Mouse (Mus musculus) heart, embryonic 13.5 days (tissue): ENCODE measurements around the gene Kcna3. TPM values are rescaled to one million over a fixed set of nuclear protein-coding genes. Genes with fewer than 3 reads are reported as not detected.

Source experiments
- ATAC-seq: fragments of 200-750 bp; cut with Nextera tagmentation; 2 replicates; pipeline ENCODE4 v1.8.0; 2017; ENCODE audit warnings: moderate TSS enrichment; ENCODE audit not compliant: insufficient number of reproducible peaks, low FRiP score, low TSS enrichment; ENCODE audit errors: extremely low read depth
- H3K27ac ChIP-seq: fragments of 300-500 bp; sonication (generic); replicated peaks from 2 replicates; pipeline ENCODE4 v1.5.1; 2015; ENCODE audit warnings: moderate library complexity, mild to moderate bottlenecking, inconsistent platforms
- H3K27me3 ChIP-seq: fragments of 300-500 bp; sonication (generic); replicated peaks from 2 replicates; pipeline ENCODE4 v1.6.1; 2015; ENCODE audit warnings: mild to moderate bottlenecking, inconsistent platforms
- H3K36me3 ChIP-seq: fragments of 300-500 bp; sonication (generic); 2 replicates; pipeline ENCODE4 v1.6.1; 2015; ENCODE audit warnings: mild to moderate bottlenecking, inconsistent platforms
- H3K4me1 ChIP-seq: fragments of 300-500 bp; sonication (generic); 2 replicates; pipeline ENCODE4 v1.6.1; 2015; ENCODE audit warnings: inconsistent platforms
- H3K4me2 ChIP-seq: fragments of 300-500 bp; sonication (generic); 2 replicates; pipeline ENCODE4 v1.6.1; 2015; ENCODE audit warnings: inconsistent platforms, mild to moderate bottlenecking, moderate library complexity
- H3K4me3 ChIP-seq: fragments of 300-500 bp; sonication (generic); 2 replicates; pipeline ENCODE4 v1.5.1; 2015; ENCODE audit warnings: moderate library complexity, mild to moderate bottlenecking, inconsistent platforms
- H3K9ac ChIP-seq: fragments of 300-500 bp; sonication (generic); 2 replicates; pipeline ENCODE4 v1.6.1; 2015; ENCODE audit warnings: inconsistent platforms, mild to moderate bottlenecking, moderate library complexity
- H3K9me3 ChIP-seq: fragments of 300-500 bp; sonication (generic); 2 replicates; pipeline ENCODE4 v1.6.1; 2016; ENCODE audit warnings: inconsistent platforms
- WGBS: fragments of 180-500 bp; shearing (Covaris S2); methylation state at CpG from one replicate; pipeline ENCODE4 v1.1.7; 2015; ENCODE audit warnings: mixed read lengths; 5-methylcytosine and 5-hydroxymethylcytosine counted together
- polyA plus RNA-seq: library from polyadenylated mRNA; unstranded; fragments of >200 nt; fragmentation: Nextera tagmentation; extraction: Ambion mirVana; gene quantifications from 2 replicates; pipeline ENCODE4 v1.2.1, GENCODE M21; 2015

Kcna3 gene
- polyA plus RNA-seq, result 0.74 and 0.90 TPM in 2 replicates

DNA sequence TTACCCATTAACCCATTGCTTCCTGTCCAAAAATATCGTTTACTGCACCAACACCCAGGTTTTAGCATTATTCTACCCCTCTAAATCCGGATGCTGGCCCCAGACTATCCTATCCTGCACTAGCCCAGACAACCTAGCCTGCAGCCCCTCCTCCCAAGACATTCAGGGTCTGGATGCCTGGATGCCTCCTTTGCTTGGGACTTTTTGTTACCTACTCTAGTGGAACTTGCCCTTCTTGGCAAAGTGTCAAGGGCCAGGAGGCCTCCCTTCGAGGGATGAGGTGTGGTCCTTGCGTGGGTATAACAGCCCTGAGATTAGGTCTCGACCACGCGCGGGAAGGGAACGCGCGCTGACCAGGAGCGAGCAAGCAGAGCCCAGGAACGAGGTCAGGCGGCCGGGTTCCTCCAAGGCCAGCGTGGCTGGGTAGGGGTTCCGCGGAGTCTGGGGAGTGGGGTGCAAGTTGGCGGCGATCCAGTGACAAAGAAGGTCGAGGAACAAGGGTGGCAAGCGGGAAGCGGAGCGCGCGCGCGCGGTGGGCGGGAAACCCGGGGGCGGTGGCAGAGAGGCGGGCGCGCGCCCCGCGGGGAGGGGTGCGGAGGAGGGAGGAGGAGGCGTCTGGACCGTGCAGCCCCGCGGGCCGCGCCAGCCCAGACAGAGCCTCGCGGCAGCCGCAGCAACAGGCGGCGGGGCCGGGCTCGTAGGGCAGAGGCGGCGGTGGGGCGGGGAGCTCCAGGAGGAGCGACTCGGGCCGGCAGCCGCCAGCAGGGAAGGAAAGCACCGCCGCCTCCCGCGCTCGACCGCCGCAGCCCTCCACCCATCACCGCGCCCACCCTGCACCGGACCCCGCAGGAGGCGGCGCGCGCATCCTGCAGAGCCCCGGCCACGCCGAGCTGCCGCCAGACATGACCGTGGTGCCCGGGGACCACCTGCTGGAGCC lies at the start of gene Kcna3:
Gene Kcna3 (plus strand): TSS at position 649 of the 937 bp plus-strand sequence.
- peaks cover 21% of the 10 kb centered on the region for H3K4me1 ChIP-seq
- no peaks in the 10 kb centered on the region for H3K9me3 ChIP-seq
- H3K9ac ChIP-seq, result peak within 1 kb of the TSS; percentile 83
- H3K36me3 ChIP-seq, result no peaks in the 10 kb centered on the region
- H3K27me3 ChIP-seq, result peaks cover 35% of the 10 kb centered on the region
- ATAC-seq, result peak; percentile 78; the same call in 1 of the 2 replicates
- peak within 1 kb of the TSS; percentile 69 for H3K4me3 ChIP-seq
- H3K4me2 ChIP-seq, result peak within 1 kb of the TSS; percentile 98
- no peak within 1 kb of the TSS for H3K27ac ChIP-seq
- WGBS, result 1% methylated on average over 73 of the region's 80 CpGs

DNA sequence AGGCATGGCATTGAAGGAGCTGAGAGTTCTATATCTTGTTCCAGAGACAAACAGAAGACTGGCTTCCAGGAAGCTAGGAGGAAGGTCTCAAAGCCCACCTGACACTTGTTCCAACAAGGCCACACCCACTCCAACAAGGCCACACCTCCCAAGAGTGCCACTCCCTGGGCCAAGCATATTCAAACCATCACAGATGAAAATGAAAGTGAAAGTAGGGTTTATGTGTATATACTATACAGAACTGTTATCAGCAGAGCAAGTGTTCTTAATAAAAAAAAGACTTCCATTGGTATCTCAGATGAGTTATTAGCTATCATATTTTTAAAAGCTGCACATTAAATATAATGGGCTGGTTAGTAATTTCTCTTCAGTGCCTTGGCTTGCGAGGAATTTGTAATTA lies 44.6 kb upstream of the Kcna3 start:
- no peaks in the 10 kb centered on the region for H3K9me3 ChIP-seq
- H3K27me3 ChIP-seq, result no peaks in the 10 kb centered on the region
- no peak overlapping the region for H3K27ac ChIP-seq
- no peak overlapping the region for H3K4me2 ChIP-seq
- no peaks in the 10 kb centered on the region for H3K36me3 ChIP-seq
- no peaks in the 10 kb centered on the region for H3K4me1 ChIP-seq
- 87% methylated on average over 1 of the region's 1 CpGs for WGBS
- no peak overlapping the region for H3K4me3 ChIP-seq
- H3K9ac ChIP-seq, result no peak overlapping the region
- ATAC-seq, result no peak

DNA sequence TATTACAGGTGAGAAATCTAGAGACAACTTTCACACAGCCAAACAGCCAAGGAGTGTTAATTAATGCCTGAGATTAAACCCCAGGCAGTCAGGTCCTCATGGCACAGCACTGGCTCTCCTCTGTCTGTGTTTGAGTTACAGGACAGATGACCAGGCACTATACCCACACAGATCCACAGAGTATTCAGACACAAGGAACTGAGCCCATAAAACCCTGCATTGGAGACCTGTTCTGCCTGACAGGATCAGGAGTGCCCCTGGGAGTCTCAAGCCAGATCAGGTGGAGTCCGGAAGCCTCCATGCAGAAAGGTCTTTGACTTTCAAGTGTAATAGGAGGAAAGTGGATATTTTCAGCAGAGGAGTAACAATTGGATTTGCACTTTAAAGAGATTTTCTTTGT lies 40.6 kb upstream of the Kcna3 start:
- H3K4me1 ChIP-seq, result no peaks in the 10 kb centered on the region
- H3K4me2 ChIP-seq, result no peak overlapping the region
- ATAC-seq, result no peak
- no peaks in the 10 kb centered on the region for H3K9me3 ChIP-seq
- no peak overlapping the region for H3K4me3 ChIP-seq
- 47% methylated on average over 1 of the region's 1 CpGs for WGBS
- no peak overlapping the region for H3K9ac ChIP-seq
- no peaks in the 10 kb centered on the region for H3K27me3 ChIP-seq
- H3K36me3 ChIP-seq, result no peaks in the 10 kb centered on the region
- H3K27ac ChIP-seq, result no peak overlapping the region

DNA sequence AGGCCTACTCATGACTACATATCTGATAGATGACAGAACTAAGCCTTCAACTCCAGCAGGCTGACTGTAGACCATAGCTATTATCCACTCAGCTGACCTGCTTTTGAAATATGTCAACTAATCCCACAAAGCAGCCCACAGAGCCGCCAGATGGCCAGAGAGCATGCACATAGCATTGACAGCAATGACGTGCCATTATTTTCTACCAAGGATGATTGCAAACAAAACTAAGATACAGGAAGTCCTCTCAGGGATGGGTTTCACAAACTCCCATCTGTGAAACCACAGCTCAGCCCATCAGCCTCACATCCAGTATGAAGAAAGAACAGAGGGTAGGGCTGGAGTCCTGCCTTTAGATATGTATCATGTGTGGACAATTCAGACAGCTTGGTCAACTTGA lies 39.8 kb upstream of the Kcna3 start:
- no peak overlapping the region for H3K4me3 ChIP-seq
- no peak overlapping the region for H3K9ac ChIP-seq
- 57% methylated on average over 2 of the region's 2 CpGs for WGBS
- H3K36me3 ChIP-seq, result no peaks in the 10 kb centered on the region
- no peaks in the 10 kb centered on the region for H3K4me1 ChIP-seq
- H3K9me3 ChIP-seq, result no peaks in the 10 kb centered on the region
- no peak overlapping the region for H3K4me2 ChIP-seq
- no peaks in the 10 kb centered on the region for H3K27me3 ChIP-seq
- no peak for ATAC-seq
- H3K27ac ChIP-seq, result no peak overlapping the region

DNA sequence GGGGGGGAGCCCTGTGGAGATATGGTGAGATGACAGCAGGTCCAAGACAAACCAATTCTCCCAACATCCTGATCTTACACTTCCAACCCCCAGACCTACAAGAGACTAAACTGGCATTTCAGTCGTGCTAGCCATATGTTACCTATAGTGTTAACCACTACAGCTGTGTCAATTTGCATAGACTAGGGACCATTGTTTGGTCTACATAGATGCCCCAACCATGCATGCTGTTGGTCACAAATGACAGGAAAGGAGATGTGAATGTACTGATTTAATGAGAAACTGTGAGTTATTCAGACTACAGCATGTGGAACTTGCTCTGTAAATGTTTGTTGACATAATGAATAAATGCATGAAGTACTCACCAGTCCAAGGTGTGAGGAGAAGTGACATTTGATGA lies 37.6 kb upstream of the Kcna3 start:
- no peak for ATAC-seq
- H3K27ac ChIP-seq, result no peak overlapping the region
- H3K9me3 ChIP-seq, result no peaks in the 10 kb centered on the region
- H3K27me3 ChIP-seq, result no peaks in the 10 kb centered on the region
- H3K4me3 ChIP-seq, result no peak overlapping the region
- no peak overlapping the region for H3K4me2 ChIP-seq
- no peaks in the 10 kb centered on the region for H3K4me1 ChIP-seq
- 55% methylated on average over 1 of the region's 1 CpGs for WGBS
- no peaks in the 10 kb centered on the region for H3K36me3 ChIP-seq
- H3K9ac ChIP-seq, result no peak overlapping the region

DNA sequence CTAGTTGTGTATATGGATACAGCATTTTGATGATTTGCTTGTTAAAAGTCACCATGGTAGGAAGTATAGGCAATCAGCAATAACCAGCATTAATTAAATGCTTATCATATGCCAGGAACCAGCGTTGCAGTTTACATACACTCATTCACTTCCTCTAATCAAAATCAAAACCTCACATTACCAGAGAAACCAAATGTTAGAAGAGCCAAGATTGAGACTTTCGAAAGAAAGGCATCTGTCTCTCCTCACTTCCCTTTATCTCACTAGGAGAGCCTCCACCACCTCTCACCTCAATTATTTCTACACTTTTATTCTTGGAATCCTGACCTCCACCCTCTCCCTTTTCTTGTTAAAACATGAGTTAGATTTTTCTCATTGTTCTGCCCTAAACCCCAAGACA lies 35.8 kb upstream of the Kcna3 start:
- Histone ChIP-seq H3K4me3 (no peak overlapping the region), H3K9ac (no peak overlapping the region), H3K4me1 (no peaks in the 10 kb centered on the region), H3K36me3 (no peaks in the 10 kb centered on the region), H3K27ac (no peak overlapping the region), H3K27me3 (no peaks in the 10 kb centered on the region), H3K4me2 (no peak overlapping the region), H3K9me3 (no peaks in the 10 kb centered on the region)
- no peak for ATAC-seq
- 41% methylated on average over 2 of the region's 2 CpGs for WGBS

DNA sequence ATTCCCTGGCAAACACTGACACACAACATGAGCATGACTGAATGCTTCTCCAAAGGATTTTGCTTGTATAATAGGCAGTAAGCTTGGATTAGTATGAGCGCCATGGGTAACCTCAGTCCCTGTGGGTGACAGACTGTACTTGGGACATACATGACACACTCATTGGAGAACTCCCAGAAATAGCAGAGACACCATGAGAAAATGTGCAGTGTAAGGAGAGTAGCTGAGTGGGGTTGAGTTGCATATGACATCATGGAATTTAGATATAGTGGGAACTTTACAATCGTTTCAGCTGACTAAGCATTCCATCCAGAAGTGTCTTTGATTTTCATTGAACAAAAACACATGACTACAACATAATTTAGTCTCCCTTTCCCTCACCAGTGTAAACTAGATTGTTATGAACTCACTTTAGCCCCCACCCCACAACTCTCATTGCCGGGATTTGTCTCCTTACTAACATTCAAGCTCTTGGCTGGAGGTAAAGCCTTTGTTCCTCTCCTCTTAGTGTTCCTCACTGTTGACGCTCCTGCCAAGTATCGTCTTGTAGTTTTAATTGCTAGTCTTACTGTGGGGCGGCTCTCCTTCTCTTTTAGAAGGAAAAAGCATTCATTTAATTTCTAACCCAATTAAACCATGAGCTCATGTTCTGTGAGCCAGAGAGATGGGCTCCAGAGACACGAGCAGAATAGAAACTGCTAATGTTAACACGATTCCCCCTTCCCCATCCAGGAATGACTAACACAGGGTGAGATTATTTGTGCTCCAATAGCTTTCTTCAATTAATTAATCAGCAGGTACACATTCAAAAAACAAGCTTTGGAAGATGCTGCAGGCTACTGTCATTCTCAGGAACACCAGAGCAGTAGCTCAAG lies 33.5 kb upstream of the Kcna3 start:
- Histone ChIP-seq H3K36me3 (no peaks in the 10 kb centered on the region), H3K9me3 (no peaks in the 10 kb centered on the region), H3K4me1 (no peaks in the 10 kb centered on the region), H3K27me3 (no peaks in the 10 kb centered on the region), H3K9ac (no peak overlapping the region), H3K27ac (no peak overlapping the region), H3K4me3 (no peak overlapping the region), H3K4me2 (no peak overlapping the region)
- no peak for ATAC-seq
- 73% methylated on average over 8 of the region's 8 CpGs for WGBS

DNA sequence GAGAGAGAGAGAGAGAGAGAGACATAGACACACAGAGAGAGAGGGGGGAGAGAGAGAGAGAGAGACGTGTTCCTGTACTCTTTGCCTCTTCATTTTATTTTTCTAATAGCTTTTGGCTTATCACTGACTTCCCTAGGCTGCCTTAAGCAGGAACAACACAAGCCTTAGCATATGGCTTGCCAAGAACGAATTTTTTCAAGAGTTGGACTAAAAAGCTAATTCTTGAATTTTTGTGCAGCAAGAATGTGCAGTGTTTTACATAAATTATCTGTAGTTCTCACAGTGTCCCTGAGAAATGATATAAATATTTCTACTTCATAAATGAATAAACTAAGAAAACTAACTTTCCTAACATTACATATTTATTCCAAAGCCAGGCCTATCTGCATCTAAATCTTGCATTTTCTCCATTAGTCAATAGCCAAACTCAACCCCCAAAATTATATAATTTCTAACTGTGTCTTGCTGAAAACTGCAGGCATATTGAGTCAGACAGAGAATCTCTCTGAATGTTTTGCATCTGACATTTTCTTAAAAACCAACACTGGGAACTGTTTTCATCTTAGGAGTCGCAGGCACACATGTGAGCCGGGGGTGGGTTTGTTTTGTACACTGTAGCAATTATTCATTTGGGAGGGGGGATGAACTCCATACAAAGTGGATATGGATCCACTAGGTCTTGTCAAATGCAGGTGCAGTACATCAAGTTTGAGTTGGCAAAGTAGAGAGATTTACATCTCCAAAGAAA lies 26.5 kb upstream of the Kcna3 start:
- no peaks in the 10 kb centered on the region for H3K4me1 ChIP-seq
- no peaks in the 10 kb centered on the region for H3K27me3 ChIP-seq
- H3K4me3 ChIP-seq, result no peak overlapping the region
- WGBS, result 64% methylated on average over 4 of the region's 4 CpGs
- no peaks in the 10 kb centered on the region for H3K9me3 ChIP-seq
- H3K36me3 ChIP-seq, result no peaks in the 10 kb centered on the region
- no peak overlapping the region for H3K4me2 ChIP-seq
- no peak overlapping the region for H3K27ac ChIP-seq
- ATAC-seq, result no peak
- H3K9ac ChIP-seq, result no peak overlapping the region

DNA sequence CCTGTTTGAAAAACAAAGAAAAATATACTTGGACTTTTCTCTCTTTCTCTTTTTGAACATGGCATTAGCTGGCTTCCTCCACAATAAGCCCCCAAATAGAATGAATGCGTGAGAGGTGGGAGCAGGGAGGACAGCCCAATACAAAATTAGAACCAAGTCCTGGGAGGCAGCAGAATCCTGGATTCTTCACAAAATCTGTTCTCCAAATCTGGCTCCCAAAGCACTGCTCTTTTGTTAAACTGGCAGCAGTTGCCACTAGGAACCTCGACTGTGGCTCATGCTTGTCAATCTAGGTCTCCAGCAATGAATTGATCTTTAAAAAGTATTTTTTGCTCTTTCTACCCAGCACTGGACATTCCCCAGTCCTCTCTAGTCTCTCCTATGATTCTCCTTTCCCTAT lies 17.7 kb upstream of the Kcna3 start:
- WGBS, result 57% methylated on average over 2 of the region's 2 CpGs
- no peak for ATAC-seq

DNA sequence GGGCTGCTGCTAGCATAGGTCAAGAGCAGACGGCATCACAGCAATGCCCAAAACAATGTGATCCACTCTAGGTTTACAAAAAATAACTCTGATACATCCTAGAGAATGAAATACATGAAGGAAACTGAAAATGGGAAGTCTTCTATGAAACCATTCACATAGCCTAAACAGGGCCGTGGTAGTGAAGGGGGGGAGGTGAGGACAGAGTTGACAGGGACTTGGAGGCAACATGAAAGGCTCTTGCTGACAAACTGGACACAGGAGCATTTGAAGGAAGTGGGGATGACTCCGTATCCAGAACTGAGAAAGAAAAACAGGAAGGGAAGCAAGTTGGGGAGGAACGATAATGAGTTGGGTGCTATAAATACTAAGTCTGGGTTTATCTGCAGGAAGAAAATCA lies 4.4 kb upstream of the Kcna3 start:
- H3K4me3 ChIP-seq, result no peak overlapping the region
- ATAC-seq, result no peak
- no peak overlapping the region for H3K9ac ChIP-seq
- no peak overlapping the region for H3K4me2 ChIP-seq
- H3K36me3 ChIP-seq, result no peaks in the 10 kb centered on the region
- WGBS, result 38% methylated on average over 4 of the region's 4 CpGs
- peaks cover 13% of the 10 kb centered on the region for H3K27me3 ChIP-seq
- peaks cover 11% of the 10 kb centered on the region for H3K4me1 ChIP-seq
- no peaks in the 10 kb centered on the region for H3K9me3 ChIP-seq
- no peak overlapping the region for H3K27ac ChIP-seq

More for the DNA sequence above, 17.7 kb upstream of the Kcna3 start:
- H3K4me3 ChIP-seq, result no peak overlapping the region
- no peaks in the 10 kb centered on the region for H3K36me3 ChIP-seq
- H3K27me3 ChIP-seq, result no peaks in the 10 kb centered on the region
- H3K27ac ChIP-seq, result no peak overlapping the region
- H3K4me2 ChIP-seq, result no peak overlapping the region
- no peaks in the 10 kb centered on the region for H3K9me3 ChIP-seq
- H3K4me1 ChIP-seq, result no peaks in the 10 kb centered on the region
- no peak overlapping the region for H3K9ac ChIP-seq

DNA sequence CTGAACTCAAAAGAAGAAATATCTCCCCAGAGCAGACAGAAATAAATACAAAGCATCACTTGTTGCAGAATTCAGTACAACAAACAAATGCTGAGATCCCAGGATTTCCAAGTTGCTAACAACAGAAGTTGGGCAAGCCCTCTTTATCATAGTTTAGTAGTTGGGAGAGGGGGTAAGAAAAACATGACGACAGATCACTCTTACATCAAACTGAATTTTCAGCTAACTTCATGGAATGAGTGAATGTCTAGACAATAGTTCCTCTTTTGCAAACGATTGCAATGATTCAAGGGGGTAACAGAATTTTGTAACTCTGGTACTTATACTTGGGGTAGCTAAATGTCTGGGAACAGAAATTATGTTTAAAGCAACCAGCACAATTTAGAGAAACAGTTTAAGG lies 1.2 kb upstream of the Kcna3 start:
- Histone ChIP-seq H3K4me2 (no peak overlapping the region), H3K27ac (no peak overlapping the region), H3K36me3 (no peaks in the 10 kb centered on the region), H3K9me3 (no peaks in the 10 kb centered on the region), H3K4me1 (peaks cover 21% of the 10 kb centered on the region), H3K27me3 (peaks cover 35% of the 10 kb centered on the region), H3K4me3 (no peak overlapping the region), H3K9ac (no peak overlapping the region)
- WGBS, result 55% methylated on average over 2 of the region's 2 CpGs
- no peak for ATAC-seq
